Mouse (Mus musculus) bone marrow macrophage, adult 2 months (primary cell): ENCODE measurements around the gene Uqcr11.

Experiments used
- CTCF ChIP-seq: IDR thresholded peaks from 2 replicates; pipeline ENCODE4 v1.5.1; 2012; ENCODE audit warnings: low read depth, mild to moderate bottlenecking, low read length, moderate library complexity
- POLR2A ChIP-seq: IDR thresholded peaks from 2 replicates; pipeline ENCODE4 v1.6.1; 2012; ENCODE audit warnings: mild to moderate bottlenecking, low read depth, low read length, borderline replicate concordance

- TF ChIP-seq CTCF (no peak), POLR2A (no peak)
Observed at GRCm38 (mm10) chr10:80371411-80371966, 35.1 kb downstream of the Uqcr11 start.
